Mouse (Mus musculus) embryonic fibroblast, embryonic 13.5 days (primary cell): ENCODE results near the gene Usp22.

Experiments used
- CTCF ChIP-seq: IDR thresholded peaks from 2 replicates; pipeline ENCODE4 v1.5.1; 2011; ENCODE audit warnings: mild to moderate bottlenecking, control low read depth, low read length, moderate library complexity, borderline replicate concordance; ENCODE audit not compliant: insufficient read depth
- POLR2A ChIP-seq: IDR thresholded peaks from 2 replicates; pipeline ENCODE4 v1.6.1; 2011; ENCODE audit warnings: low read depth, mild to moderate bottlenecking, control low read depth, low read length, moderate library complexity

DNA sequence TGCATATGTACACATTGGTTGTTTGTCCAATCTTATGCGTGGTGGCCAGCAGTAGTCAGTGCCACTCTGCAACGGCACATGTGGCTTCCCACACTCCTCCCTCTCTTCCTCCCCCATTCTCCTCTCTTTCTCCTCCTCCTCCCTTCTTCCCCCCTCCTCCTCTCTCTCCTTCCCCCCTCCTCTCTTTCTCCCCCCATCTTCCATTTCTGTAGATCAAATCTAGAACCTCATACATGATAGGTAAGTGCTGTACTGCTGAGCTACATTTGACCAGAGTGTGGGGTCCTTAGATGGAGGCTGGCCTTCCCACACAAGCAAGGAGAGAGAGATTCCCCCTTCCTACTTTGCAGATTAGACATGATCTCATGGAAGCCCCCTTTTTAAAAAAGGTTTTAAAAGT lies 17.9 kb upstream of the Usp22 start:
- TF ChIP-seq CTCF: no peak
- no peak for TF ChIP-seq POLR2A
